Mouse (Mus musculus): ENCODE results near the gene Gtpbp1.

GRCm38 (mm10) chr15:79731554-79731953, 40.9 kb downstream of the Gtpbp1 start:
- no peak for TF ChIP-seq POLR2A (IDR thresholded peaks at IDR 0.05; ENCODE audit: borderline replicate concordance, extremely low read depth, insufficient read depth, insufficient read length, poor library complexity, severe bottlenecking)
- no peak for TF ChIP-seq CTCF (IDR thresholded peaks at IDR 0.05; ENCODE audit: borderline replicate concordance, extremely low read depth, insufficient read depth, insufficient read length)
